Mouse (Mus musculus) intestine, postnatal 0 days (tissue): ENCODE results near the gene Tlk2. TPM values are rescaled to one million over a fixed set of nuclear protein-coding genes. Genes with fewer than 3 reads are reported as not detected.

ENCODE experiments used
- ATAC-seq: fragments of 200-750 bp; cut with Nextera tagmentation; 2 replicates; pipeline ENCODE4 v1.8.0; 2017; ENCODE audit warnings: mild to moderate bottlenecking, moderate TSS enrichment, moderate library complexity
- H3K27ac ChIP-seq: fragments of 300-500 bp; sonication (generic); 2 replicates; pipeline ENCODE4 v1.5.1; 2014; ENCODE audit warnings: mild to moderate bottlenecking, low read depth, low read length, moderate library complexity
- H3K27me3 ChIP-seq: fragments of 300-500 bp; sonication (generic); replicated peaks from 2 replicates; pipeline ENCODE4 v1.6.1; 2014; ENCODE audit warnings: low read length, mixed read lengths; ENCODE audit not compliant: control insufficient read depth, insufficient read depth
- H3K36me3 ChIP-seq: fragments of 300-500 bp; sonication (generic); 2 replicates; pipeline ENCODE4 v1.6.1; 2014; ENCODE audit warnings: mild to moderate bottlenecking, moderate library complexity; ENCODE audit not compliant: control insufficient read depth, insufficient read depth
- H3K4me1 ChIP-seq: fragments of 300-500 bp; sonication (generic); replicated peaks from 2 replicates; pipeline ENCODE4 v1.6.1; 2014; ENCODE audit warnings: antibody characterized with exemption, low read length, mixed read lengths; ENCODE audit not compliant: control insufficient read depth, insufficient read depth
- H3K4me2 ChIP-seq: fragments of 300-500 bp; sonication (generic); replicated peaks from 2 replicates; pipeline ENCODE4 v1.6.1; 2014; ENCODE audit warnings: low read depth, mild to moderate bottlenecking, moderate library complexity
- H3K4me3 ChIP-seq: fragments of 300-500 bp; sonication (generic); 2 replicates; pipeline ENCODE4 v1.5.1; 2014; ENCODE audit warnings: low read depth, low read length
- H3K9ac ChIP-seq: fragments of 300-500 bp; sonication (generic); 2 replicates; pipeline ENCODE4 v1.6.1; 2014; ENCODE audit warnings: mild to moderate bottlenecking, low read depth, low read length
- H3K9me3 ChIP-seq: fragments of 300-500 bp; sonication (generic); 2 replicates; pipeline ENCODE4 v1.6.1; 2016; ENCODE audit warnings: mixed run types; ENCODE audit not compliant: control insufficient read depth
- CTCF ChIP-seq: sonication (generic); IDR thresholded peaks from 2 replicates; pipeline ENCODE4 v1.5.1; 2016; ENCODE audit warnings: low read depth, mild to moderate bottlenecking, control low read depth, antibody characterized with exemption, moderate library complexity
- WGBS: fragments of 180-500 bp; shearing (Covaris S2); extraction: QIAGEN DNeasy Blood & Tissue Kit; methylation state at CpG from one replicate; pipeline ENCODE4 v1.1.7; 2014; 5-methylcytosine and 5-hydroxymethylcytosine counted together
- polyA plus RNA-seq: library from polyadenylated mRNA; unstranded; fragments of >200 nt; fragmentation: Nextera tagmentation; extraction: Ambion mirVana; gene quantifications from 2 replicates; pipeline ENCODE4 v1.2.1, GENCODE M21; 2015

The Tlk2 gene
- polyA plus RNA-seq, 1 experiment from 2014 or later = 8.8 TPM

DNA sequence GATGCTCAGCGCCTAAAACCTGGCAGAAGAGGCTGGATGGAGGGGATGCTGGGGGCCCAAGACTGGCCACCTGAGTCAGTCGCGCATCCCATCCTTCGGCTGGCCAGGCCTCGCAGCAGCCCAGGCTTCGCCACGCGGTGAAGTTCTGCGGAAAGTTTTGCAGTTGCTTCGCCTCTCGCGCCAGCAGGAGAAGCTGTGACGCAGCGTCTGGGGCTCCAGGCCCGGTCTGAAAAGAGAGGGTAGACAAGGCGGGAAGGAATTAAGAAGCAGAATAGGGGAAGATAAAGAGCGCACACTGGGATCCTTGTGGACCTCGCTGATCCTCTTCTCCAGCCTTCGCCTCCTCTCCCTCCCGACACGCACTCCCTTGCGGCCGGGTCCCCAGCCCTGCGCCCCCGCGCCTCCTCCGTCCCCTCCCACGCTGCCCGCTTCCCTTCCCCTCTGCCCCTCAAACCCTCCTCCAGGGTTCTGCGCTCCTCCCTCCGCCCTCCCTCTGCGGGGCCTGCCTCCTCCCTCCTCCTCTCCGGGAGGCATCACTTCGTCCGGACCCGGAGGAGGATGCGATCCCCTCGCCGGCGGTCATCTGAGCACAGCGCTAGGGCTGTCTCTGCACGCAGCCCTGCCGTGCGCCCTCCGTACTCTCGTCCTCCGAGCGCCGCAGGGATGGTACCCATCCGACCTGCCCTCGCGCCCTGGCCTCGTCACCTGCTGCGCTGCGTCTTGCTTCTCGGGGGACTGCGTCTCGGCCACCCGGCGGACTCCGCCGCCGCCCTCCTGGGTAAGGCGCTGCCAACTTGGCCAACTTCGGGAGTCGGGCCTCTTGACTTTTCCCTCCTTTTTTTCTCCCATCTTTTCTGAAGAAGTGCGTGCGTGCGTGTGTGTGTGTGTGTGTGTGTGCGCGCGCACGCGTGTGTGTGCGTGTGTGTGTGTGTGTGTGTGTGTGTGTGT, 113.8 kb downstream of the Tlk2 start, which contains the start of gene Mrc2:
TSS of gene Mrc2 (plus strand) at position 520 of the 948 bp plus-strand sequence.
- under 1% methylated on average over 74 of the region's 75 CpGs for WGBS
- H3K27ac ChIP-seq = peak within 1 kb of the TSS; percentile 23; the same call in 1 of the 2 replicates
- H3K4me2 ChIP-seq = peak within 1 kb of the TSS; percentile 71
- H3K9me3 ChIP-seq = no peaks in the 10 kb centered on the region
- ATAC-seq = 0 out of 2 replicates have a peak, but pooled peaks have one; percentile 16
- peaks cover 15% of the 10 kb centered on the region; the same call in 1 of the 2 replicates for H3K27me3 ChIP-seq
- peak within 1 kb of the TSS; percentile 49 for H3K4me3 ChIP-seq
- no peaks in the 10 kb centered on the region for H3K36me3 ChIP-seq
- TF ChIP-seq CTCF = 0 out of 2 replicates have a peak, but pooled peaks have one; percentile 26
- no peaks in the 10 kb centered on the region for H3K4me1 ChIP-seq
- H3K9ac ChIP-seq = peak within 1 kb of the TSS; percentile 42

DNA sequence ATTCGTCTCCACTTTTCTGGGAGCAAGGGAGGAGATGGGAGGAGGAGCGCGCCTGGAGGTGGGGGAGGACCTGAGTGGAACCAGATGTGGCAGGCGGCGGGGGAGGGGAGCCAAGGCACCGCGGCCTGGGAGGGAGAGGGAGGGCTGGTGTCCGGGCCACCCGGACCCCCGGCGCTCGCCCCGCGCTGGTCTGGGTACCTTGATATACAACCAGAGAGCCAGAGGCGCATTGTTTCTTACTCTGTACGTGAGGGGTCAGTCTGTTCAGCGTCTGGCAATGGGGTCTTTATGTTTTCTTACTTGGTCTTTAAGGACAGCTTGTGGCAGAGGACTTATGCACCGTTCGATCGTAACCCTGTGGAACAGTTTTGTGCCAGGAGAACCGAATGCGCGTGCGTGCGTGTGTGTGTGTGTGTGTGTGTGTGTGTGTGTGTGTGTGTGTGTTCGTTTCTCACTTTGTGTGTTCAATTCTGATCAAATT, 114.5 kb downstream of the Tlk2 start:
- peak overlapping the region; percentile 49 for H3K4me3 ChIP-seq
- WGBS = 9% methylated on average over 26 of the region's 26 CpGs

DNA sequence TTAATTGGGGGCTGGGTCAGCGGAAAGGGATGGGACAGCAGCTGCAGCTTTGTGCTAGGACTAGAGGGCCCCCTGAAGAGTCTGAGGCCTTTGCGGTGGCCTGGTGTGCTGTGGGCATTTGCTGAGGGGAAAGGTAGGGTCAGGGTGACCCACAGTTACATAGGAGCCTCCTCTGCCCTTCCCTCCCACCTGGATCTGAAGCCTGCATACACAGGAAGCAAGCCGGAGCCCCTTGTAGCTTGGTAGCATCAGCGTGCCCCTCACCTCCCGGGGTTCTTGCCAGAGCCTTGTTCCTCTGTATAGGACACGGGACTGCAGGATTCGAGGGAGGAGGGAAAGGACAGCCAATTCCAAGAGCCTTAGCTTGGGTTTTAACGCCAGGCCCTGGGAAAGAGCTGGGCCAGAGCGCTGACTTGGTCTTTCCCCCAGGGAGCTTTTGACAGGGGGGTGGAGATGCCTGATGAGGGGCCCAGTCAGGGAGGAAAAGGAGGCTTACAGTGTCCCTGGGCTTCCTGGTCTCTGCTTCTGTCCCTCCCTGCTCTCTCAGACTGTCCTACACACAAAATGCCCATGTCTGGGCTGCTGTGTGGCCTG, 115.4 kb downstream of the Tlk2 start:
- 40% methylated on average over 9 of the region's 9 CpGs for WGBS
- Histone ChIP-seq H3K4me3 (peak overlapping the region; percentile 49), H3K27me3 (peaks cover 15% of the 10 kb centered on the region; the same call in 1 of the 2 replicates), H3K36me3 (no peaks in the 10 kb centered on the region), H3K4me2 (peak overlapping the region; percentile 71), H3K27ac (no peak overlapping the region), H3K9me3 (no peaks in the 10 kb centered on the region), H3K9ac (no peak overlapping the region), H3K4me1 (no peaks in the 10 kb centered on the region)
- no peak for TF ChIP-seq CTCF
- ATAC-seq = no peak

More for the DNA sequence above, 114.5 kb downstream of the Tlk2 start:
- Histone ChIP-seq H3K4me1 (no peaks in the 10 kb centered on the region), H3K9ac (no peak overlapping the region), H3K4me2 (peak overlapping the region; percentile 71), H3K9me3 (no peaks in the 10 kb centered on the region), H3K27ac (no peak overlapping the region), H3K27me3 (peaks cover 15% of the 10 kb centered on the region; the same call in 1 of the 2 replicates), H3K36me3 (no peaks in the 10 kb centered on the region)
- no peak for TF ChIP-seq CTCF
- no peak for ATAC-seq

DNA sequence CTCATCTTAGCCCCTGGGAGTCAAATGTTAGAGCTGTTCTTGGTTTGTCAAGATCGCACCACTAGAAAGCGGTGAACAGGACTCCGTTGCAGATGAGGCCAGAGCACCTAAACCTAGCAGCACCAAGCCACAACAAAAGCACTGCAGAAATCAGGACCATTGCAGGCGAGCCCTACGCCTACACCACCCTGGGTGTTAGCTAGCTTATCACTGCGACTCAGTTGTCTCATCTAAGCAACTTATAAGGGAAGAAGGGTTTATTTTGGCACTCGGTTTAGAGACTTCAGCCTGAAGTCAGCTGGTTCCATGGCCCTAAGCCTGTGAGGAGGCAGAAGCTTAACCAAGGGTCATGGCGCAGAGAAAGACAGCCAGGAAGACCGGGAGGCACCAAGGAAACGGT, 117.5 kb downstream of the Tlk2 start:
- TF ChIP-seq CTCF = no peak
- Histone ChIP-seq H3K4me3 (no peak overlapping the region), H3K9ac (no peak overlapping the region), H3K4me1 (no peaks in the 10 kb centered on the region), H3K36me3 (no peaks in the 10 kb centered on the region), H3K27me3 (peaks cover 15% of the 10 kb centered on the region; the same call in 1 of the 2 replicates), H3K9me3 (no peaks in the 10 kb centered on the region), H3K4me2 (no peak overlapping the region), H3K27ac (no peak overlapping the region)
- ATAC-seq = no peak
- 91% methylated on average over 10 of the region's 10 CpGs for WGBS

DNA sequence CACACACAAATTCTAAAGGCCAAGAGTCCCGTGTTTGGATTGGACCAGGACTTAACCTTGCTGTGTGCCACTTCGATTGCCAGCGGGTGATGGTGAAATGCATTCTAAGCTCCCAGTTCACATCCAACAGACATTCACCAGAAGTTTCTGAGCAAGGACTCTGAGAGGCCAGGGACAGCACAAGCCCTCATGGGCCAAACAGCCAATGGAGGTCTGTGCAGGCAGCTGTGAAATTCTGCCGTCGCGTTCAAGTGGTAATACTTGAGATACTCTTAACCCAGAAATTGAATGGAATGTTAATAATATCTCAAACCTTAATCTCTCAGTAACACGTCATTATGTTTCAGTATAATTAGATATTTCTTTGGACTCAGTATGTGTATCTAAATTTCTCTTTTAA, 131.6 kb downstream of the Tlk2 start:
- Histone ChIP-seq H3K9me3 (no peaks in the 10 kb centered on the region), H3K27me3 (no peaks in the 10 kb centered on the region), H3K36me3 (no peaks in the 10 kb centered on the region), H3K4me2 (no peak overlapping the region), H3K4me1 (no peaks in the 10 kb centered on the region; the same call in 1 of the 2 replicates), H3K9ac (no peak overlapping the region), H3K27ac (no peak overlapping the region), H3K4me3 (no peak overlapping the region)
- 85% methylated on average over 7 of the region's 7 CpGs for WGBS
- no peak for ATAC-seq
- no peak for TF ChIP-seq CTCF
